Mouse (Mus musculus) activated CD4-positive, CD25-positive, alpha-beta regulatory T cell, adult 4 months (primary cell): ENCODE results near the gene Tyrobp. TPM values are rescaled to one million over a fixed set of nuclear protein-coding genes. Genes with fewer than 3 reads are reported as not detected.

ENCODE experiments used
- ATAC-seq: one replicate; pipeline ENCODE4 v1.8.0; 2017
- polyA plus RNA-seq, 2 experiments: library from polyadenylated mRNA; unstranded; fragments of 100-300 nt; shearing (Covaris generic); gene quantifications; one replicate each; pipeline ENCODE4 v1.2.1; 2017

Tyrobp gene
- 1 to 10 TPM in 1 of 2 experiments, not detected in 1; 8.1 TPM for polyA plus RNA-seq

DNA sequence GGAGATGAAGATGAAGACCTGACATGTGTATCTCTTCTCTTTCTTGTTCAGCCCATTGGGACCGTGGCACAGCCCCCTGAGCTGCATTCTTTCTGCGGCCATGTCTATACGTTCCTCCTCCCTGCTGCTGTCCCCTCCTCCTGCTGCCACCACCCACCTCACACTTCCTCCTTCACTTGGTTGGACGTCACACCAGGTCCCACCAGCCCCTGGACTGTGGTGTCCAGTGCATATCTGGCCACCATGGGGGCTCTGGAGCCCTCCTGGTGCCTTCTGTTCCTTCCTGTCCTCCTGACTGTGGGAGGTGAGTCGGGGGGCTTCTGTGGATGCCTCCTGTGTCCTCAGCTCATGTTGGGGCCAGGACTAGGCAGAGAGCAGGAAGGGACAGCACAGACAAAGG is at the start of gene Tyrobp:
Tyrobp (plus strand) TSS at position 165 of the 400 bp plus-strand sequence.
- no peak for ATAC-seq

DNA sequence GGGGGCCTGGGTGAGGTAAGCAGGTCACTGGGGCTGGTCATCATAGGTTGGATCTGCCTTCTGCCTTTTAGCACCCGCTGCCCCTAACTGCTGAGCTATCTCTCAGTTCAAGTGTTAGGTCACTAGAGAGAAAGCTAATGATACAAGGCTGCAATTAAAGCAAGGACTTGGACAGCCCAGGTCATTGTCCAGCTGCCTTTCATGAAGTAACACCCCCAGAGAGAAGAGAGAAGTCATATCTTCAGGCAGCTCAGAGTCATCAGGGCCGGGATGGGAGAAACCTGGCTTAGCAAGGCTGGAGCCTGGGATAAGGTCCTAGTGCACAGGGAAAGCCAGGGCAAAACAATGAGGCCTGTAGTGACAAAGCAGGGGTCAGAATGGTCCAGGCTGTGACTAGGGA is 46.1 kb upstream of the Tyrobp start:
- no peak for ATAC-seq

GRCm38 (mm10) chr7:30373501-30373962 is 40.0 kb upstream of the Tyrobp start:
- peak; percentile 100 for ATAC-seq

DNA sequence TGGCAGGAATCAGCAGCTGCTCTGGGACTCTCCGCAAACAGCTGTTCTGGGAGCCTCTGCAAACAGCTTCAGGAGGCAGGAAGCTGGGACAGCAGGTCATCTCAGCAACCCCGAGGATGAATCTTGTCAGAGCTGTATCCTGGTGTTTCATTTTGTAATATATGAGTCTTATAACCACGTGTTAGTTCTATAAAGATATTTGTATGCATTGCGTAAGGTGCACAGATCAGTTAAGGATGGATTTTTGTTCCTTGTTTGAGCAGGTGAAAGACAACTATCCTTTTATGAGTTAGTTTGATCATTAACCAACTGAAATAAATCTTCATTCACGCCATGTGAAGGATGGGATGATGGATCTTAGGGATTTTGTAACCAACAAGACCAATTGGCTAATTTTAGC is 33.5 kb upstream of the Tyrobp start:
- ATAC-seq, result no peak

DNA sequence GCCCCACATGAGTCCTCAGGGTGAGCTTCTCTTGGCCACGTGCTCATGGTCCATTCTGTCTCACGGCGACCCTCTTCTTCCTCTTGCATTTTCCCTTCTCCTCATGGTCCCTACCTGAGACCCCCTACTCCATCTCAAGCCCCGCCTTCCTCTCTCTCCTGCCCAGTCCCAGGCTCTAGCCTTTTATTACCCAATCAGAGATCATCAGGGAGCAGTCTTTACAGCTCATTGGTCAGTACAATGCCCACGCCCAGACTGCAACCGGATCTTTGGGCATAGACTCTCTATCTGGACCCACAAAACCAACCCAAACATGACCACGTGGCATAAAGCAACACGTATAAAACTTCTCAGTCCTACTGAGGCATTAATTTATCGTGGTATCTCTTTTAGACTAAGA is 29.5 kb upstream of the Tyrobp start:
- ATAC-seq, result no peak

DNA sequence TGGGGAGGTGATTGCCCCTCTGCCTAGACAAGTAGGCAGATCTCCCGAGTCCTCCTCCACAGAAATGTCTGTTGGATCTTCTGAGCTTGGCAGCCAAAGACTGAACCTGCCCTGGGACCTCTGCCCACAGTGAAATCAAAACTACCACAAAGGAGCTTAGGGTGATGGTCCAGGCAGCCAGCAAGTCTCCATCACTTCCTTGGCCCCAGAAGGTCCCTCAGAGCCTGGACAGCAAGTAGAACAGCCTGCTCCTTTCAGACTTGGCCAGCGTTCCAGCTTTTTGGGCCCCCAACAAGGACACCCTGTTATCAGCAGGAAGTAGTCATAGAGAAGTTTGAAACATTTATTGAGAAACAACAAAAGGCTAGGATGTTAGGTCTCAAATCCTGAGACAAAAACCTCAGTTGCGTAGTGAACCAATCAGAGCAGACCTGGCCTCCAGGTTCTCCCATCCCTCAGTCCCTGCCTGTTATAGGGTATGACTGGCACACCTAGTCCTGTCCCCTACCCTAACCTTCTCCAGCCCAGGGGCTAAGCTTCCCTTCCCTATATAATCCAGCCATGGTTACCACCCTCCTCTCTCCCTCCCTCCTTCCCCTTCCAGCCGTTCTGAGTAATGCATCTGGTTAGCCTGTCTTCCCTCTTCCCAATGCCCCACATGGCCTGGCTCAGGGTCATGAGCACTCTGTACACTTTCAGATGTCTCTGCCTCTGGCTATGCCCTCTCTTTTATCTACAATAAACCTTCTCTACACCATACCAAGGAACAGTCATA is 20.6 kb upstream of the Tyrobp start:
- peak; percentile 10 for ATAC-seq

- no peak for ATAC-seq
Measured at GRCm38 (mm10) chr7:30393631-30394030, 19.9 kb upstream of the Tyrobp start.

DNA sequence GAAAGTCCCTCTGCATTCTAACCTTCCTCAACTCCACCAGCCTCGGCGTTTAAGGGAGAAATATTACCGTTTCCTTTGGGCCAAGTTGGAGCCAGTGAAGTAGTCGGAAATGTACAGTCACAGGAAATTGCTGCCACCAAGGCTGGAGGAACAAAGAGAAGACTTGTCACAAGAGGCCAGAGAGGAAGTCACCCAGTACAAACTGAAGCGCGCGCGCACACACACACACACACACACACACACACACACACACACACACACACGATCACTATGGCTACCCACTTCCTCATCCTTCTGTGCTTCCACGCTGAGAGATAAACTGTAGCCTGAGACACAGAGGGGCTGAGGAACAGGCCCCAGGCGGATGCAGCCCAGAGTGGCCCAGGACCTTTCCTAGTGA is 19.2 kb upstream of the Tyrobp start:
- ATAC-seq, result peak; percentile 94

- ATAC-seq, result no peak
Measured at GRCm38 (mm10) chr7:30394871-30395270, 18.7 kb upstream of the Tyrobp start.

DNA sequence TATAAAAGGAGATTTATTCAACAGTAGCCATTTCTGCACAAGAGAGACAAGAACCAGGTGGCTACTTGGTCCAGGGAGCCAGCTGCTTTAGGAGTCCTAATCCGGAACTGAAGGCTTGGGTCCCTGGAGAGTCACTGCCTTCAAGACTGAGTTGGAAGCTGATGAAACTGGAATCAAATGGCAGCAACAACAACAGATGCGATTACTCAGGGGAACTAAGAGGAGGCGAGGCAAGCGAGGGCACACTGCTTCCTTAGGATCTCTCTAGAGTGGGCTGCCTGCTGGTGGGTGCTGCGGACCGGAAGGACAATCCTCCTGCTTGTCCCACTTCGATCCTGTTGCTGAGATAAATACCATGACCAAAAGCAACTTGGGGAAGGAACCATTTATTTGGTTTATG is 13.9 kb upstream of the Tyrobp start:
- no peak for ATAC-seq

DNA sequence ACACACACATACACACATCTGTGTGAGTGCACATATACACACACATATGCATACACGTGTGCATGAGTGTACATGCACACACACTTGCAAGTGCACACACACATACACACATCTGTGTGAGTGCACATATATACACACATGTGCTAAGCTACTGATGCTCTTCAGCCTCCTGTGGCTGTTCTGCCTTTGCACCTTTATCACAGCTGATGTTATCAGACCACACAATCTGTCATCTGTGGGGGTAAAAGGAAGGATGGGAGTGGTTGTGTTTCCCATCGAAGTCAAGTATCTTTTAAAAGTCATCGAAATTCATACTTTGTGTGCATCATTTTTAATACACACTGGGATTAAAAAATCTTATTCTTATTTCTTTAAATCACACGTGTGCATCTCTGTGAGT is 11.2 kb upstream of the Tyrobp start:
- peak; percentile 54 for ATAC-seq

GRCm38 (mm10) chr7:30408639-30409038 is 4.9 kb upstream of the Tyrobp start:
- no peak for ATAC-seq

DNA sequence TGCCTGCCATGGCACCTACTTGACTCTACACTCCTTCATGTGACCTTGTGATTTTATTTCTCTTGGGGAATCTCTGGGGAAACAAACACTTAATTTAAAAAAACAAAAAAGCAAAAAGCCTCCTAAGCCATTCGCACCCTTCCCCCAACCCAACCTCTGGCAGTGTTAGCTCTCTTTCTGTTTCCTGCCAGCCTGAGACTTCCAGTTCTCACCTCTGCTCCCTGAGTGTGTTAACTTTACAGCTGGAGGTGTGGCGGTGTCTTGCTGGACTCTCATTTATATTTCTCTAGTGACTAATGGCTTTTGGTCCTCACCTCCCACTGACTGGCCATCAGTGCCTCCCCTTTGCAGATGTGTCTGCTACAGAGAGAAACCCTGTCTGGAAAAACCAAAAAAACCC is 3.8 kb upstream of the Tyrobp start:
- ATAC-seq, result no peak

DNA sequence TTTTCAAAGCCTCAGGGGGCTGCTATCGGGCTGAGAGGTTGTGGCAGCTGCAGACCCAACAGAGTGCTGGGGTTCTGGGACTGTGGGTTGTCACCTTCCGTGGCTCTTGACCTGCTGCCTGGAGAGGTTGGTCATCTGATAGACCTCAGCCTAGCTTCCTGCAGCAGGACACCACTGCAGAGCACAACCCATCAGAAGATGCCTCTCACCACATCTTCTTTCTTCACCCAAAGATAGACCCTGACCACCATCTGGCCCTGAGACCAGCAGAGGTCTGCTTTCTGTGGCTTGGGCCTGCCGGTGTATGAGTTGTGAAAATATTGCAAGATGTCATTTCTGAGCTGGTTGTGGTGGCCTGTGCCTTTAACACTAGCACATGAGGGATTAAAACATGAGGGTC is 2.5 kb upstream of the Tyrobp start:
- ATAC-seq, result no peak

DNA sequence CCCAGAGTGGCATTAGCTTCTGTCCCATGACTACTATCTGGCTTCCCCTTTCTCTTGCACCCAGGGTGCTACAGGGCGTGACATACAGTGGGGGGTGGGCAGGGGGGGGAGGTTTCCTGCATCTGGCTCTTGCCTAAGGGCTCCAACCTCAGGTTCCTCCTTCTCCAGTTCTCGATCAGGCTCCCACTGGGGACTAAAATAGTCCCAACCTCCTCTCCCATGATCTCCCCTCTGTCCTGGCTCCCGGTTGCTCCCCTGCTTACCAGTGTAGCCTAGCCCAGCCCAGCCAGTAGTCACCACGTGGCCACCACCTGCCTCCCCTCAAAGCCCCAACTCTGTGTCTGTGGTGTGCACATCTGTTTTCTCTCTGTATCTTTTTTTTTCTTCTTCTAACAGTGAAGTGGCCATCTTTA is 819 bp upstream of the Tyrobp start:
- ATAC-seq, result no peak

- ATAC-seq, result peak; percentile 21
Measured at GRCm38 (mm10) chr7:30417856-30418255, 4.3 kb downstream of the Tyrobp start.

DNA sequence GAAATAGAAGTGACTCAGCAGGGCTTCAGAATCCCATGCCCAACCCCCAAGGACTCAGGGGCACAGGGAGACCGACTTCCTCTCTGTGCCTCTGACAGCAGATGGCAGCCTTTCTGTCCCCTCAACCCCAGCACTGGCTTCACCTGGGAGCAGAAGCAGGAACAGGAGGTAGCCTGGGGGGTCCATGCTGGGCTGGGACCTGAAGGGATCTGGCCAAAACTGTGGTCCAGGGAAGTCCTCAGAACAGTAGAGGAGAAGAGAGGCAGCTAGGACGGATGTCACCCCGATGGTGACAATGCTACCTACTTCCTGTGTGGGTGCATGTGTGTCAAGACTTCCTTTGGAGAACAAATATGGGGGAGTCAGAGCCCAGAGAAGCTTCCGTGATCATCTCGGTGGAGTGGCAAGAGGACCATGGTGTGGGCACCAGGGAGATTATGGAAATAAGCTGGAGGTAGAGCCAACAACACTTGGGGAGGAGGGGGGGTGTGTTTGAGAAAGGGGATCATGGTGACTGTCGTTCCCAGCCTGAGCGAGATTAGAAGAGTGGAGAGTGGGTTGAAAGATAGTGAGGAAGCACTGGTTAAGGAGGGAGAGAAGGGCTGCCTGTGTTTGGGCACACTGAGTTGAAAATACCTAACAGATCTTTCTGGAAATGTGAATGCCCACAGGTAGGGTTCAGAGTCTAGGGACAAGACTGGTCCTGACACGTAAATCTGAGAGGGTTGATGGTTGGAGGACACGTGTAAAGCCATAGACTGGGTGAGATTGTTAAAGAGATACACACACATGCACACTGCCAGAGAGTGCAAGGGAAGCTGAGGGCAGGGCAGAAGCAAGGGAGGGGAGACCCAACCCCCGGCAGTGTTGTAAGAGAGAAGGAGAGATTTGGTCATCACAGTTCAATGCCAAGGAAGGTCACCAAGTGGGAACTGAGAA is 6.3 kb downstream of the Tyrobp start, which contains the start of gene Hcst:
Hcst (minus strand) TSS at position 294 of the 939 bp plus-strand sequence.
- ATAC-seq, result peak; percentile 40

DNA sequence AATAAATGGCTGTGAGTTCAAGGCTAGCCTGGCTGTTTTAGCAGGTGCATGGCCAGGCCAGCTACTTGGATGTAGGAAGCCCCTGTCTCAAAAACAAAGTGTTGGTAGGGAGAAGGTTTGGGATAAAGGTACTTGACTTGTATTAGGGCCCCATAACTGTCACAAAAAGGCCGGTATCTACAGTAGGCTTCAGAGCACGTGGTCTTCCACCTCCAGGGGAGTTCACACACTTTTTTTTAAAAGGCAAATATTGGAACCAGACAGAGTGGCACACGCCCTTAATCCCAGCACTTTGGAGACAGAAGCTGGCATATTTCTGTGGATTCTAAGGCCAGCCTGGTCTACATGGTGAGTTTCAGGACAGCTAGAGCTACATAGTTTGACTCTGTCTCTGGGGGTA is 7.1 kb downstream of the Tyrobp start:
- no peak for ATAC-seq

DNA sequence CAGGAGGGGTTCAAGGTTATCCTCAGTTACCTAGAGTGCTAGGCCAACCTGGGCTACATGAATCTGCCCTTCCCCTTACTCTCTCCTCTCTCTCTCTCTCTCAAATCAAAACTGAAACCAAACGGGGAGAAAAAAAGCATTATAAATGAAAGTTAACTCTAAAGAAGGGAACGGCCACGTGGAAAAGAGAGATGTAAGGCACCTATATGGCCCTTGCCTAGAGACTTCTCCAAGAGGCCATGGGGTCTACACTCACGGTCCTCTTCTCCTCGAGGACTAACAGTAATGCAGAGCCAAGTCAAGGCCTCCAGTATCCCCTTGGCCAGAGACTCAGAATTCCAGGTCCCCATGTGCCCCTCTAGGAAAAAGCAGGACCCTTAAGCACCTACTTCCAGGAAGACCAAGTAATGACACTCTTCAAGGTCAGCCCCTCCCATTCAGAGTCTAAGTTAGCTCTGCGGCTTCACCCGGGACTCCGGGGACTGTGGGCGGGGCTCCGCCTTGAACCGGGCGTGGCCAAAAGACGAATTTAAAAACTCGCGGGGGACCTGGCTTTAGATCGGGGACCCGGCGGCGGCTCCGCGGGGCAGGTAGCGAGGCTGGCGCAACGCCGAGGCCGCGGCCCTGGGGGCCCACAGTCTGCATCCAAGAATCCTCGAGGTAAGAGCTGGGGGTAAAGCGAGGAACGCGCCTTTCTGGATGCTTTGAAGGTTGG is 7.8 kb downstream of the Tyrobp start, which contains the start of gene Nfkbid:
Nfkbid (plus strand) TSS at position 558 of the 715 bp plus-strand sequence.
- peak; percentile 34 for ATAC-seq

GRCm38 (mm10) chr7:30421890-30422435 is 8.4 kb downstream of the Tyrobp start:
- peak; percentile 61 for ATAC-seq

DNA sequence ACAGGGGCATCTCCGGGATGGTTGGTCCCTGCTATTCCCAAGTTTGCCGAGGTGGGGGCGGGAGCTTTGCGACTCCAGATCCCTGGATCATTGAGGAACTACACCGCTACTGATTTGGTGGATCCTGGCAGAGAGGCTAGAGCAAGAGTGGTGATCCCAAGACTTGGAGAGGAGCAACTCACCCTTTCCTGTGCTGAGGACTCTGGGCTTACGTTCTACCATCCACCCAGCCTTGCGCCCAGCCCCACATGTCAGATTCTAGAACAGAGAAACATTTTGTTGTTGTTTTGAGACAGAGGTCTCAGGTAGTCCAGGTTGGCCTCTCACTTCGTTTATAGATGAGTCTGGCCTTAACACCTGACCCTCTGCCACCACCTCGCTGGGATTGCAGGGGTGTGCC is 9.0 kb downstream of the Tyrobp start:
- ATAC-seq, result no peak

DNA sequence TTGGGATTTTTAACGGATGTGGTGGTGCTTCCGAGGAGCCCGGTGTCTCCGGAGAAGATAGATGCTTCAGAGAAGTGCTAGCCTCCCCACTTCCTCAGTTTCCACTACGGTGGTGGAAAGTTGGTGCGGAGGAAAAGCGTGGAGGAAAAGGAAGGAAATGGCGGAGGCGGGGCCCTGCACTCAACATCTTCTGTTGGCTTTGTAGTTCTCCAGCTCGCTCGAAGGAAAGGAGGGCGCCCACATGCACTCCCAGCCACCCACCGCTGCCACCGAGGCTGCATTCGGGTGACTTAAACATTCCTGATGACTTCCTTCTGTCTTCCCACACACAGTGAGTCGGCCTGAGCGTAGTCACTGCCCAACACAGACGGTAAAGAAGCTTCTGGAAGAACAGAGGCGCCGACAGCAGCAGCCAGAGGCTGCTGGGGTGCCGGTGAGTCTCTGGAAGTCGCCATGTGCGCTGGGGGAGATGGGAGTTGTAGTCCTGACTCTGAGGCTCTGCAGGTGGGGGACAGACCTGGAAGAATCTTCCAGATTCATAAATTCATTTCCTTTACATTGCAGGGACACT is 9.6 kb downstream of the Tyrobp start:
- ATAC-seq, result peak; percentile 25
